Mouse (Mus musculus) stomach, embryonic 15.5 days (tissue): ENCODE results near the gene Taok2. TPM values are rescaled to one million over a fixed set of nuclear protein-coding genes. Genes with fewer than 3 reads are reported as not detected.
A peak's percentile ranks its signal among the peaks of the same experiment; 100 is the strongest.

ENCODE experiments used
- ATAC-seq: fragments of 200-750 bp; cut with Nextera tagmentation; 2 replicates; pipeline ENCODE4 v1.8.0; 2017; ENCODE audit warnings: low read depth, moderate number of reproducible peaks, moderate TSS enrichment; ENCODE audit not compliant: insufficient read depth, low FRiP score
- H3K27ac ChIP-seq: fragments of 300-500 bp; sonication (generic); 2 replicates; pipeline ENCODE4 v1.5.1; 2015; ENCODE audit warnings: mild to moderate bottlenecking, inconsistent platforms
- H3K27me3 ChIP-seq: fragments of 300-500 bp; sonication (generic); replicated peaks from 2 replicates; pipeline ENCODE4 v1.6.1; 2015; ENCODE audit warnings: inconsistent platforms
- H3K36me3 ChIP-seq: fragments of 300-500 bp; sonication (generic); 2 replicates; pipeline ENCODE4 v1.6.1; 2015; ENCODE audit warnings: inconsistent platforms
- H3K4me1 ChIP-seq: fragments of 300-500 bp; sonication (generic); 2 replicates; pipeline ENCODE4 v1.6.1; 2015; ENCODE audit warnings: inconsistent platforms
- H3K4me2 ChIP-seq: fragments of 300-500 bp; sonication (generic); 2 replicates; pipeline ENCODE4 v1.6.1; 2015; ENCODE audit warnings: mild to moderate bottlenecking, inconsistent platforms
- H3K4me3 ChIP-seq: fragments of 300-500 bp; sonication (generic); replicated peaks from 2 replicates; pipeline ENCODE4 v1.5.1; 2015; ENCODE audit warnings: inconsistent platforms
- H3K9ac ChIP-seq: fragments of 300-500 bp; sonication (generic); 2 replicates; pipeline ENCODE4 v1.6.1; 2015; ENCODE audit warnings: inconsistent platforms
- H3K9me3 ChIP-seq: fragments of 300-500 bp; sonication (generic); 2 replicates; pipeline ENCODE4 v1.6.1; 2016; ENCODE audit warnings: inconsistent platforms
- WGBS: fragments of 180-500 bp; shearing (Covaris S2); methylation state at CpG from one replicate; pipeline ENCODE4 v1.1.7; 2015; 5-methylcytosine and 5-hydroxymethylcytosine counted together
- polyA plus RNA-seq: library from polyadenylated mRNA; unstranded; fragments of >200 nt; fragmentation: Nextera tagmentation; extraction: Ambion mirVana; gene quantifications from 2 replicates; pipeline ENCODE4 v1.2.1, GENCODE M21; 2015

Taok2 gene
- polyA plus RNA-seq, 1 experiment from 2014 or later, result 38.3 TPM

DNA sequence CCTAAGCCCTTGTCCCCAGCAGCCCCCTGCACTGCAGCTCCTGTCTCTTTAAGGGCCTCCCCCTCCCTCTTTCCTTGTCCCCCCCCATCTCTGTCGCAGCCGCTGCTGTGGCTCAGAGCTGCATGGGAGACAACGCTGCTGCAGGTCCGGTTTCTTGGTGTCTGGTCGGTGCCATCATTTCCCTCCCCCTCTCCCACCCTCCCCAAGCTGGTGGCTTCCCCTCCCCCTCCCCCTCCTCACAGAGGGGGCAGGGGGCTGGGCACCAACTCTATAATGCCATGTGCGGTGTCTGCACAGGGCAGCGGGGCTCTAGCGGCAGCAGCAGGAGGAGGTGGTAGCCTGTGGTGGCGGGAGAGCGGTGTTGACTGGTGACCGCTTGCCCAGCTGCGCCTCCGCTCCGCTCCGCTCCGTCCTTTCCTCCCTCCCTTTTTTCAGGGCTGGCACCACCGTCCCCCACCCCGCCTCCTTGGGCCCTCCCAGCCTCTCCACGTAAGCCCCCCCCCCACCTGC, 61.2 kb downstream of the Taok2 start:
- peak overlapping the region; percentile 46 for H3K4me2 ChIP-seq
- no peak for ATAC-seq
- H3K4me1 ChIP-seq, result peaks cover 5% of the 10 kb centered on the region; the same call in 1 of the 2 replicates
- no peaks in the 10 kb centered on the region for H3K36me3 ChIP-seq
- peak overlapping the region; percentile 23 for H3K4me3 ChIP-seq
- peaks cover 25% of the 10 kb centered on the region for H3K27me3 ChIP-seq
- no peak overlapping the region for H3K9ac ChIP-seq
- H3K9me3 ChIP-seq, result no peaks in the 10 kb centered on the region
- H3K27ac ChIP-seq, result no peak overlapping the region
- under 1% methylated on average over 13 of the region's 19 CpGs for WGBS

DNA sequence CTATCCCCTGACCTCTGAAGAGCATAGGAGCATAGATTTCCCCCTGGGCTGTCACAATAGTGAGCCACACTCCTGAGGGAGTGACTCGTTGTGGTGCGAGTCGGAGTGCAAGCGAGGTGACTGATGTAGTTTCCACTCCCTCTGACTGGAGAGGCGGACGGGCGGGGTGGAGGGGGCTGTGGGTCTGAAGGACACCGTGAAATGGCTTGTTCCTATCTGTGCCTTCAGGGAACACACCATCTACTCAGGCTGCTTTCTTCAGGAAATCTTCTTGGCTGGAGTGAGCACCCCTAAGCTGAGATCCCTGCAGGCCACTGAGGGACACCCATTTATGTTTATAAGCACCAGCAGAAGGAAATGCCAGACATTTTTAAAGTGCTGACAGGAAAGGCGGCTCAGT, 61.8 kb downstream of the Taok2 start:
- Histone ChIP-seq H3K9ac (no peak overlapping the region), H3K9me3 (no peaks in the 10 kb centered on the region), H3K27ac (no peak overlapping the region), H3K4me3 (peak overlapping the region; percentile 23; the same call in 1 of the 2 replicates), H3K4me1 (peaks cover 5% of the 10 kb centered on the region; the same call in 1 of the 2 replicates), H3K36me3 (no peaks in the 10 kb centered on the region), H3K27me3 (peaks cover 25% of the 10 kb centered on the region), H3K4me2 (peak overlapping the region; percentile 46)
- ATAC-seq, result no peak
- 24% methylated on average over 9 of the region's 9 CpGs for WGBS

GRCm38 (mm10) chr7:126821835-126822511, 62.5 kb downstream of the Taok2 start:
- Histone ChIP-seq H3K4me1 (peaks cover 5% of the 10 kb centered on the region; the same call in 1 of the 2 replicates), H3K36me3 (no peaks in the 10 kb centered on the region), H3K27ac (no peak overlapping the region), H3K4me3 (no peak overlapping the region), H3K9ac (no peak overlapping the region), H3K9me3 (no peaks in the 10 kb centered on the region), H3K27me3 (peaks cover 25% of the 10 kb centered on the region), H3K4me2 (no peak overlapping the region)
- 21% methylated on average over 7 of the region's 7 CpGs for WGBS
- peak; percentile 34; the same call in 1 of the 2 replicates for ATAC-seq

DNA sequence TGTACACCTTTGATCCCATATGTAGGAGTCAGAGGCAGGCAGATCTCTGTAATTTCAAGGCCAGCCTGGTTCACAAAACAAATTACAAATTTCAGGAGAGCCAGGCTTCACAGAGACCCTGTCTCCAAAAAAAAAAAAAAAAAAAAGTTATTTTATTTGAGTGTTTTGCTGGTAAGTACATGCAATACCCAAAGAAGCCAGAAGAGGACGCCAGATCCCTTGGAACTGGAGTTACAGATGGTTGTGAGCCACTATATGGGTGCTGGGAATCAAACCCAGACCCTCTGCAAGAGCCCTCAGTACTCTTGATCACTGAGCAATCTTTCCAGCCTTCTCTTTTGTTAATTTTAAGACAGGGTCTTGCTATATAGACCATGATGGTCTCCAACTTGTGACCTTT, 65.7 kb downstream of the Taok2 start:
- H3K4me2 ChIP-seq, result no peak overlapping the region
- H3K27me3 ChIP-seq, result peaks cover 14% of the 10 kb centered on the region
- peaks cover 5% of the 10 kb centered on the region; the same call in 1 of the 2 replicates for H3K4me1 ChIP-seq
- no peak overlapping the region for H3K9ac ChIP-seq
- WGBS, result 9% methylated on average over 1 of the region's 1 CpGs
- H3K36me3 ChIP-seq, result no peaks in the 10 kb centered on the region
- no peaks in the 10 kb centered on the region for H3K9me3 ChIP-seq
- H3K4me3 ChIP-seq, result no peak overlapping the region
- ATAC-seq, result no peak
- H3K27ac ChIP-seq, result no peak overlapping the region

DNA sequence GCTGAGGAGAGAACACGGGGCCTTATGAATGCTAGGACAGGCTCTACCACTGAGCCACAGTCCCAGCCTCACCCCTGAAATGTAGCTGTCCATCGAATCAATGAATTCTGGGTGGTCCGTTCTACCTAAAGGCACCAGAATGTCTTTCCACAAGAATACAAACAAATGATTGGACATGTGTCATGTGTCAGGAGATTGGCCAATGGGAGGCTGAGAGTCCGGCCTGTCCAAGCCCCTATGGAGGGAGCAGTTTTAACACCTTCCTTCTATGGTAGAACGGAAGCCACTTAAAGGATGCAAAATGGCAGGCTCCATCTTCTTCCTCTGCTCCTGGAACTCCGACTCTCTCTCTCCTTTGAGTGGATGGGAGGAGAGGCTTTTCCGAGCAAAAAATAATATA, 66.9 kb downstream of the Taok2 start:
- Histone ChIP-seq H3K4me2 (no peak overlapping the region), H3K27me3 (0 out of 2 replicates have a peak, but pooled peaks cover 5% of the 10 kb centered on the region), H3K9me3 (no peaks in the 10 kb centered on the region), H3K27ac (no peak overlapping the region), H3K36me3 (no peaks in the 10 kb centered on the region), H3K4me3 (no peak overlapping the region), H3K4me1 (peaks cover 2% of the 10 kb centered on the region; the same call in 1 of the 2 replicates), H3K9ac (no peak overlapping the region)
- WGBS, result 80% methylated on average over 7 of the region's 7 CpGs
- no peak for ATAC-seq

DNA sequence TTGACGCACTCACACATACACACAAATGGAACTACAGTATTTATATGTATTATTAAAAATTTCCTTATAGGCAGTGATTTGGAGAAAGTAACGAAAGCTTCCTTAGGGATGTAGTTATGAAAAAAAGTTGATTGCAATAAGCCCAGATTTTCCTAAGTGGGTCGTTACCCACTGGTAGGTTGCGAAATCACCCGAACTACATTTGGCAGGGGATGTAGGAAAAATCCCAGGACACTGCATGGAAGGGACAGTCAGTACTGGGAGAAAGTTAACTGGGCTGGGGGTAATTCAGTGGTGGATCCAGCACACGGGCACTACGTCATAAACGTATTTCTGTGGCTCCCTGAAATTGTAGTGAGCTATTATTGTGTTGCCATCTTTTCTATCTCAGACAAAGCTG, 68.0 kb downstream of the Taok2 start:
- Histone ChIP-seq H3K4me1 (no peaks in the 10 kb centered on the region), H3K9ac (no peak overlapping the region), H3K36me3 (no peaks in the 10 kb centered on the region), H3K4me3 (no peak overlapping the region), H3K27me3 (no peaks in the 10 kb centered on the region), H3K4me2 (no peak overlapping the region), H3K27ac (no peak overlapping the region), H3K9me3 (no peaks in the 10 kb centered on the region)
- no peak for ATAC-seq
- 83% methylated on average over 8 of the region's 8 CpGs for WGBS

DNA sequence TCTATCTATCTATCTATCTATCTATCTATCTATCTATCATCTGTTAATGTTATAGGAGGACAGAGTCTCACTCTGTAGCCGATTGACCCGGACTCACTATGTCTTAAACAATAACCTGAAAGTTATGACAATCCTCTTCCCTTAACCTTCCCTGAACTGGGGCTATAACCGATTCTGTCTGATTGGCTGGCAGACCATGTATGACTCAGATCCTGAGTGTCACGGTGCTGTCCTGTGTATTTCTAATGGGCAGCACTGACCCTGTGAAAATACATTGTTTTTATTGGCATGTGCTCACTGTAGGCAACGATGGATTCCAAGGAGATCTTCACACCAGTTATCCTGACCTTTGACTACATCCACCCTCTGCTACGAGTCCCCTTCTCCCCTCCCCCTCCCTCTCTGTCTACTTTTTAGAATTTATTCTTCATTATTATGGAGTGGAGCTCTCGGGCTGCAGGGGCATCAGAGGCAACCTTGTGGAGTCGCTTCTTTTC, 68.7 kb downstream of the Taok2 start:
- H3K9me3 ChIP-seq, result no peaks in the 10 kb centered on the region
- no peak for ATAC-seq
- 67% methylated on average over 8 of the region's 8 CpGs for WGBS
- H3K4me3 ChIP-seq, result no peak overlapping the region
- H3K36me3 ChIP-seq, result no peaks in the 10 kb centered on the region
- no peak overlapping the region for H3K4me2 ChIP-seq
- H3K27me3 ChIP-seq, result no peaks in the 10 kb centered on the region
- no peak overlapping the region for H3K9ac ChIP-seq
- no peaks in the 10 kb centered on the region for H3K4me1 ChIP-seq
- no peak overlapping the region for H3K27ac ChIP-seq

Other genes starting within 250 kb of the Taok2 start
- gene Sgf29, start 235.4 kb downstream of the Taok2 start, polyA plus RNA-seq, result 43.5 and 53.8 TPM in 2 replicates
- gene Sult1a1, start 208.3 kb downstream of the Taok2 start, polyA plus RNA-seq, result 7.1 and 9.7 TPM in 2 replicates
- 105 and 114 TPM in 2 replicates for gene Bola2, start 189.3 kb downstream of the Taok2 start, polyA plus RNA-seq
- gene Slx1b, start 188.9 kb downstream of the Taok2 start, polyA plus RNA-seq, result 7.9 and 9.6 TPM in 2 replicates
- 50.1 and 51.9 TPM in 2 replicates for gene Coro1a, start 176.9 kb downstream of the Taok2 start, polyA plus RNA-seq
- gene Mapk3, start 125.1 kb downstream of the Taok2 start, polyA plus RNA-seq, result 99.9 TPM in 2 replicates
- gene Gdpd3, start 118.4 kb downstream of the Taok2 start, polyA plus RNA-seq, result 3.1 and 3.3 TPM in 2 replicates
- 81.9 and 93.0 TPM in 2 replicates for gene Ypel3, start 107.7 kb downstream of the Taok2 start, polyA plus RNA-seq
- gene Tbx6, start 103.2 kb downstream of the Taok2 start, polyA plus RNA-seq, result 0.46 and 0.66 TPM in 2 replicates
- gene Ppp4c, start 92.2 kb downstream of the Taok2 start, polyA plus RNA-seq, result 237 and 240 TPM in 2 replicates
- 0.73 and 0.74 TPM in 2 replicates for gene Fam57b, start 87.0 kb downstream of the Taok2 start, polyA plus RNA-seq
- not detected in 2 replicates for gene 4930451I11Rik, start 53.1 kb downstream of the Taok2 start, polyA plus RNA-seq
- gene Doc2a, start 37.3 kb downstream of the Taok2 start, polyA plus RNA-seq, result 0.62 and 0.74 TPM in 2 replicates
- gene Hirip3, start 22.7 kb downstream of the Taok2 start, polyA plus RNA-seq, result 28.5 and 28.8 TPM in 2 replicates
- 60.1 and 68.3 TPM in 2 replicates for gene Ino80e, start 22.3 kb downstream of the Taok2 start, polyA plus RNA-seq
- gene Tmem219, start 38.2 kb upstream of the Taok2 start, polyA plus RNA-seq, result 32.0 and 33.4 TPM in 2 replicates
- 15.0 and 15.1 TPM in 2 replicates for gene Kctd13, start 44.2 kb upstream of the Taok2 start, polyA plus RNA-seq
- 0.37 and 0.44 TPM in 2 replicates for gene Asphd1, start 64.9 kb upstream of the Taok2 start, polyA plus RNA-seq
- 1.5 and 2.3 TPM in 2 replicates for gene Sez6l2, start 65.9 kb upstream of the Taok2 start, polyA plus RNA-seq
- gene Cdipt, start 91.2 kb upstream of the Taok2 start, polyA plus RNA-seq, result 113 and 119 TPM in 2 replicates
- 2.1 and 2.4 TPM in 2 replicates for gene Cdiptos, start 91.4 kb upstream of the Taok2 start, polyA plus RNA-seq
- 27.2 and 29.1 TPM in 2 replicates for gene Mvp, start 129.9 kb upstream of the Taok2 start, polyA plus RNA-seq
- gene Pagr1b, start 131.8 kb upstream of the Taok2 start, polyA plus RNA-seq, result 1.0 TPM in 1 of 2 replicates, not detected in the other
- gene Pagr1a, start 132.6 kb upstream of the Taok2 start, polyA plus RNA-seq, result 33.1 and 62.5 TPM in 2 replicates
- 25.0 and 63.8 TPM in 2 replicates for gene Gm42742, start 136.4 kb upstream of the Taok2 start, polyA plus RNA-seq
- gene Prrt2, start 136.5 kb upstream of the Taok2 start, polyA plus RNA-seq, result 5.9 and 8.1 TPM in 2 replicates
- 67.7 and 69.7 TPM in 2 replicates for gene Maz, start 142.3 kb upstream of the Taok2 start, polyA plus RNA-seq
- 93.5 and 101 TPM in 2 replicates for gene Kif22, start 157.8 kb upstream of the Taok2 start, polyA plus RNA-seq
- 14.5 and 34.1 TPM in 2 replicates for gene Zg16, start 202.6 kb upstream of the Taok2 start, polyA plus RNA-seq
- gene AI467606, start 206.7 kb upstream of the Taok2 start, polyA plus RNA-seq, result 4.7 and 5.0 TPM in 2 replicates
- 6.1 and 7.4 TPM in 2 replicates for gene Qprt, start 237.5 kb upstream of the Taok2 start, polyA plus RNA-seq